Mouse (Mus musculus): ENCODE data around the gene Gigyf1.

Gene Gigyf1

GRCm38 (mm10) chr5:137535318-137535717 lies 17.0 kb downstream of the Gigyf1 start:
- DNase-seq = no peak

DNA sequence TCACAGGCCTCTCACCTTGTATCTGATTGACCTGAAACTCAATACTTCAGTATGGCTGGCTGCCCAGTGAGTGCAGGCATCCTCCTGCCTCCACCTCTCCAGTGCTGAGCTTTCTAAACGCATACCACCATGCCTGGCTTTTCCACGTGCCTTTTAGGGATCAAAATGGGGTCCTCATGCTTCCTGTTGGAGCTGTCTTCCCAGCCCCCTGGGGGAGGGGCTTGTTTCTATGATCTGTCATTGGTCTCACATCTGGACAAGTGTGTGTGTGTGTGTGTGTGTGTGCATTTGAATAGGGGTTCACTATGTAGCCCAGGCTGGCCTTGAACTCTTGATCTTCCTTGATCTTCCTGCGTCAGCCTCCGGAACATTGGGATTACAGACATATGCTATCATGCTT lies 19.1 kb downstream of the Gigyf1 start:
- no peak for DNase-seq

- DNase-seq = no peak
Measured at GRCm38 (mm10) chr5:137539291-137539801, 21.0 kb downstream of the Gigyf1 start.

DNA sequence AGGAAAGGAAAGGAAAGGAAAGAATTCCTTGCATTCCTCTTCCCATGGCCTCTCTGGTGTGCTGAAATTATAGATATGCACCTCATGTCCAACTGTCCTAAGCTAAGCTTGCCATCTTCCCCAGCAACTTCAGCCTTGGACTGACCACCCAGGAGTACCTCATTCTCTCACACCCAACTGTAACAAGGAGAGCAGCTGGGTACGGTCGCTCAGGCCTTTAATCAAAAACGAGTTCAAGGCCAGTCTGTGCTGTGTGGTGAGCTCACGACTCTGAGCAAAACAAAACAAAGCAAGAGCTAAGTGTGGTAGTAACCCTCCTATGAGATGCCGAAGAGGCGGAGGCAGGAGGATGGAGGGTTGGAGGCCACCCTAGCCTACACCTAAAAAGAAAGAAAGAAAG lies 22.6 kb downstream of the Gigyf1 start:
- no peak for DNase-seq

- DNase-seq = no peak
Measured at GRCm38 (mm10) chr5:137541768-137542540, 23.6 kb downstream of the Gigyf1 start.

DNA sequence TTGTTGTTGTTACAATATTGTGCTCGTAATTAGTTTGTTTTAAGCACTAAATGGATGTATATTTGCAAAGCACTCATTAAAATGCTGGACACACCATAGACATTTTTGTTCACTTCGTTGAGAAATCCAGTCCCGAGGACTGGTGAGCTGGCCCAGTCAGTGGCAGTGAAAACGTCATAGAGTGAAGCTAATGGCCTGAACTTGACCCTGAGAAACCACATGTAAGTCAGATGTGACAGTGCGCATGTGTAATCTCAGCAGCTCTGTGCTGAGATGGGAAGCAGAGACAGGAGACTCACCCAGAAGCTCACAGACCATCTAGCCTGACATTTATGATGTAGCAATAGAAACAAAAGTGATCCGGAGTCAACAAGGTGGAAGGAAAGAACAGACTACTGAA lies 26.6 kb downstream of the Gigyf1 start:
- DNase-seq = no peak

GRCm38 (mm10) chr5:137545596-137545995 lies 27.2 kb downstream of the Gigyf1 start:
- peak; percentile 47 for DNase-seq

- DNase-seq = no peak
Measured at GRCm38 (mm10) chr5:137549840-137550239, 31.5 kb downstream of the Gigyf1 start.

DNA sequence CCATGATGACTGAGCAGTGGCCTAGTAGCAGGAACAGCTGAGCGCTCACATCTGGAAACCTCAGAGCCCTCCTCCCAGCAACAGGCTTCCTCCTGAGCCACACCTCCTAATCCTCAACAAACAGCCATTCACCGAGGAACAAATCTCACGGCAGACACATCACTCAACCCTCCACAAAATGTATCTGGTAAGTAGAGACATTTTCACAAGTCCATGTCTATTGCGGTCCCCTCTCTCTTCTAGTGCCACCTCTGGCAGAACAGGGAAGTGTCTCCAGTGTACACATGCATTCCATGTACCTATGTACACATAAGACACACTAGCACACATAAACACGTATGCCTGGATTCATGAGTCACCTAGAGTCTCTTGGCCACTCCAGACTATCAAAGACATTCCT lies 32.8 kb downstream of the Gigyf1 start:
- DNase-seq = no peak

- DNase-seq = no peak
Measured at GRCm38 (mm10) chr5:137553000-137553399, 34.7 kb downstream of the Gigyf1 start.

DNA sequence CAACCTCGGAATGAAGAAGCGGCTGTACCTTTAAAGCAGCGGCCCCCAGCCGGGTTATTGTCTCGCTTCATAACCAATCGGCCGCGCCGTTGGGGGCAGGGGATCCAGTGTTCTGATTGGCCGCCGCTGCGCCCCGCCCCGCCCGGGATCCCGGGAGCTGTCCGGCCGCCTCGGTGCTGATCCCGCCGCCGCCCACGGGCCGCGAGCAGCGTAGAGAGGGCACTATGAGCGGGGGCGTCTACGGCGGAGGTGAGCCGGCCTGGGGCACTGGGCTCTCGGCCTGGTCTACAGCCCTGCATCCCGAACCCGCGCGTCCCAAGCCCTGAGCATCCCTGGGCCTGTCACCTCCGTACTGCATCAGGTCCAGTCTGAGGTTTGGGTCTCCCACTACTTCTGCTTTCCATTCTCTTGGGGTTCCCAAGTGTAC lies 35.1 kb downstream of the Gigyf1 start, which contains the start of gene Actl6b:
Gene Actl6b (plus strand): TSS at position 107 of the 427 bp plus-strand sequence.
- DNase-seq = peak; percentile 61

DNA sequence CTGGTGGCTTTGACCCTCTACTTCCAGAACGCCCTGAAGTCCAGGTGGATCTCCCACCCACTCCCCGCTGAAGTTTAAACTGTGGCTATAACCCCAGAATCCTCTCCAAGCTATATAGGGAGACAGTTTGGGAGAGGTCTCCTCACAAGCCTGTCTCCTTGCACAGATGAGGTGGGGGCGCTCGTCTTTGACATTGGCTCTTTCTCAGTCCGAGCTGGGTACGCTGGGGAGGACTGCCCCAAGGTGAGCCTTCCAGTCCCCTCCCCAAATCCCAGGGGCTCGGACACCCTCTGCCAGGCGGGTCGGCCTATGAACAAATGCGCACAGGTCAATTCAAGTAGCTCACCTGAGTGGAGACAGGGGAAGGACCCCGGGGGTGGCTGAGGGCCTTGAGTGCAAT lies 35.5 kb downstream of the Gigyf1 start:
- DNase-seq = no peak

- DNase-seq = no peak
Measured at GRCm38 (mm10) chr5:137561556-137561955, 43.2 kb downstream of the Gigyf1 start.

GRCm38 (mm10) chr5:137562965-137563364 lies 44.6 kb downstream of the Gigyf1 start:
- DNase-seq = no peak

GRCm38 (mm10) chr5:137565744-137566143 lies 47.4 kb downstream of the Gigyf1 start:
- DNase-seq = no peak

DNA sequence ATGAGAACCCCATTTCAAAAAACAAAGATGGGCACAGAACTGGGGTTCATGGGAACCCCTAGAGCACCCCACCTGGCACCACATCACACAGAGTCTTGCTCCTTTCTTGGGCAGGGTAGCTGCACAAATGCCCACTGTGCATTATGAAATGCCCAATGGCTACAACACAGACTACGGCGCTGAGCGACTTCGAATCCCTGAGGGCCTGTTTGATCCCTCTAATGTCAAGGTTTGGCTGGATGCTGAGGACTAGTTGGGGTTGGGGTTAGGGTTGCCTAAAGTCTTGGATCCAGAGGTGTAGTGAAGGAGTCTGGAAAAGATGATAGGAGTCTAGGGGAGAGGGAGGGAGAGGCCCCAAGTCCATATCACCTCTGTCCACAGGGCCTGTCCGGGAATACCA lies 48.1 kb downstream of the Gigyf1 start:
- no peak for DNase-seq

- DNase-seq = no peak
Measured at GRCm38 (mm10) chr5:137568223-137568798, 50.0 kb downstream of the Gigyf1 start.

DNA sequence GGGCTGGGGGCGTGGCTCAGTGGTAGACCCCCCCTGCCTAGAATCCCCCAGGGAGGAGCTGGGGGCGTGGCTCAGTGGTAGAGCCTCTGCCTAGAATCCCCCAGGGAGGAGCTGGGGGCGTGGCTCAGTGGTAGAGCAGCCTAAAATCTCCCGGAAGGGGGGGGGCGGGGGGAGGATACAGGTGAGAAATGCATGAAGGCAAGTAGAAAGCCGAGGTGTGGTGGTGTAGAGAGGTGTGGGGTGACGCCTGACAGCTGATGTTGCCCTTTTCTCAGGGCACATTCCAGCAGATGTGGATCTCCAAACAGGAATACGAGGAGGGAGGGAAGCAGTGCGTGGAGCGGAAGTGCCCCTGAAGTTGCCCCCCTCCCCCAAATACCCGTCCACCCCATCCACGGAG lies 50.7 kb downstream of the Gigyf1 start:
- DNase-seq = no peak

DNA sequence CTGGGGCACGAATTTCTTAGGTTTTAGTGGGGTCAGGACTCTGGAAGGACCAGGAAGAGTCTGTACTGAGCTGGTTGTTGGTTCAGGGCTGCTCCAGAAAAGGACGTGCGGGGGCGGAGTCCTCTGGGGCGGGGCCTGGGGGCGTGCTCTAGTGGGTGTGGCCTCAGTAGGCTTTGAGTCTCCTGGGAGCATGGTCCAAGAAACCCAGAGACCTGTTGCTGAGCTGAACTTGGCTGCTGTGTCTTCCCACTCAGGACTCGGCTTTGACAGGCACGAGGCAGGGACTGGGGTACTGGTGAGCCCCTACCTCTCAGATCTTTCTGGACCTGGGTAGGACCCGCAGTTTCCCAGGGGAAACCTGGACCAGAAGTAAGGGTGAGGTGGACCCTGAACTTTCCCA lies 51.3 kb downstream of the Gigyf1 start, which contains the start of gene Tfr2:
Gene Tfr2 (plus strand): TSS at position 176 of the 400 bp plus-strand sequence.
- peak; percentile 68 for DNase-seq

DNA sequence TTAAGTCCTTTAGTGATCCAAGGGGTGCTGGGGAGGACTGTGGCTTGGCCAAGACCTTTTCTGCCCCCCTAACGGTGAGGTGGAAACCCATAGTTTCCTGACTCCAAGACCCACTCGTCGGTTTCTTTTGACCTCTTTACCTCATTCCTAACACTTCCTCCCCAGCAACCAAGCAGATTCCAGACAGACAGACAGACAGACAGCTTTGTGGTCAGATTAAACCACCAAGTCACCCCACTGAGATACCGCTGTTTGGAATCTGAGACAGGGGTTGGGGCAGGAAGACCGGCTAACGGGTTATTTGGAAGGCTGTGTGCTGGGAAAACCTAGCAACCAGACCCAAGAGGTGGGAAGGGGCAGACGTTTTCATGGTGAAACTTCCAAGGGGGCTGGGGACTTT lies 51.8 kb downstream of the Gigyf1 start:
- no peak for DNase-seq

DNA sequence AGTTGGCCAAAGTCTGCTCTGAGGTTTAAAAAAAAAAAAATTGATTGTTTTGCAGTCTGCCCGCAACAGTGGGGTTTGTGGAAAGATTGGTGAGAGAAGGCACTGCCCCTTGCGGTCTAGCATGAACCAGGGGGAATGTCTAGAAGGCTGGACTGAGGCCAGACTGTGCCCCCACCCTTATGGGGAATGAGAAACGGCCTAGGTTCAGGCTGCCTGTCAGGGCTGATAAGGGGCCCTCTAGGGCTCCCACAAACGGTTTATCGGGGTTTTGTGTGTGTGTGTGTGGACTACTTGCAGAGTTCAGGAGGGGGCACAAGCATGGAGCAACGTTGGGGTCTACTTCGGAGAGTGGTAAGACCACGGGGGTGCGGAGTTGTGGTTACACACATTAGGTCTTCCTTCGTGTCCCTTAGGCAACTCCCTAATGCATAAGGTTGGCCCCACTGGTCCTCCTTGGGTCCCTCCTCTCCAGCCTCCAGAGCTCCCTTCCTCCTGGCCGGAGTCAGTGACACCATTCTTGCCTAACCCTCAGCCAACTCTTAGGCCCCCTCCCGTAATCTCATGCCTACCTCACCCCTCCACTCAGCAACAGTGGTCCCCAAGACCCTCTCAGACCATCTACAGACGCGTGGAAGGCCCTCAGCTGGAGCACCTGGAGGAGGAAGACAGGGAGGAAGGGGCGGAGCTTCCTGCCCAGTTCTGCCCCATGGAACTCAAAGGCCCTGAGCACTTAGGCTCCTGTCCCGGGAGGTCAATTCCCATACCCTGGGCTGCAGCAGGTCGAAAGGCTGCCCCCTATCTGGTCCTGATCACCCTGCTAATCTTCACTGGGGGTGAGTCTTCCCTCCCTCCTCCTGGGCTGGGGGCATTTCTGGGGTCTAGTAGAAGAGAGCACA lies 52.6 kb downstream of the Gigyf1 start:
- no peak for DNase-seq

- DNase-seq = no peak
Measured at GRCm38 (mm10) chr5:137574470-137574901, 56.1 kb downstream of the Gigyf1 start.

Measured in kidney, adult 9 months (tissue).